Mouse (Mus musculus): ENCODE results near the gene Gatm.

The Gatm gene

DNA sequence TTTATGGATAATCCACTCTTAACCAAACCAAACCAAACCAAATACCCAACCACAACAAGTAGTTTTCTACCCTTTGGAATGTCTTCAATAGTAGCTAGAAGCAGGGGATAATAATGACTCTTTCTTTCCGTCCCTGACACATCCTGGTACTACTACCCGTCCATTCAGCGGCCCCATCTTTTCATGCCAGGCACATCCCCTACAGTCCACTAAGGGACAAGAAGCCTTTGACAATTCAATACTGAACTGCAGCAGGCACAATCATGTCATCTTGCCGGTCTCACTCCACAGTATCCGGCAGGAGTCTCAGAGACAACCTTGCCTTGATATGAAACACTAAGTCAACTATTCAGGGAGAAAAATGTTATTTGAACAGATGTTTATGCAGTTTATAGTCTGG lies 5.3 kb downstream of the Gatm start:
- DNase-seq, result no peak

DNA sequence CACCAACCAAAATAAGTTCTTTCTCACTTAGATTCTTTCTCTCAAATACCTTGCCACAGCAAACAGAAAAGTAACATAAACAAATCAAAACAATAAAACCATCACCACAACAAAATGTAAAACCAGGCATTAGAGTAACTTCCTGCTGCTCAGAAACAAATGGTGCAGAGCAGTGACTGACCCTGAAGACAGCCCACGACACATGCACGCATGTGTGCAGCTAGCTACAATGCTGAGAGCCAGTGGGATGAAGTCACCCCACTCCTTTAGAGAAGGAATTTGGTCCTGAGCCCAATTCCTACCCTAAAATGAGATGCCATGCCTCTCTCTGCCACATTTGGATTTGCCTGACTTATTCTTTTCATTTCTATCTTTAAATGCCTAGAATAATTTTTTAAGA lies 9.7 kb downstream of the Gatm start:
- DNase-seq, result no peak

DNA sequence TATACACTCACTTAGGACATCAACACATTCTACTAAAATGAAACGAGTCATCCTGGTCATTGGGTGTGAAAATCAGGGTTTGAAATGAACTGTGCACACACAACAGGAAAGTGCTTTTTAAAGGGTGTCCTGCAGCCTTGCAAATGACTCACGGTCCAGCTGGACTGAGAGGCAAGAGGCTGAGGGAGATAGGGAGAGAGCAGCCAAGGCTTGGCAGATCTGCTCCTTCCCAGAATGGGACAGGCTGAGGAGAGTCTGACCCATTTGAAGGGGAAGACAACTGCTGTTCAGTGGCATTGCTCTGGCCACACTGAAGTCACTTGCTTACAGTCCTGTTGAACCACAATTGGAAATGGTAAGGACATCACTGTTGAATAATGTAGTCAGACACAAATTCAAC lies 11.4 kb downstream of the Gatm start:
- no peak for DNase-seq

DNA sequence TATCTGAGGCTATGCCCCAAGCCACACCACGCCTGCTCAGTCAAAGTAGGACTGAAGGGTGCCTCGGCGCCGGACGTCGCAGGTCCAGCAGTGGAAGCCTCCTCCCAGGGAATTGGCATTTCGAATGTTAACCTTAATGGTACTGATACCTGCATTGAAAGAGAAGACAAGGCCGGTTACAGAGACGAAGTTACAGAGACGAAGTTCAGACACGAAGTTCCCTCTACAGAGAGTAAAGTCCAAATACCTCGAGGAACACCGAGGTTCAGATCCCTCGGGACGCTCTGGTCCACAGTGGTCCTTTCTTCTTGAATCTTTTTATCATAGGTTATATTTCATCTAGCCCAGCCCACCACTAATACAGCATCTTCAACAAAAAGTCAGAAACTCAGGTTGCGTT lies 15.6 kb downstream of the Gatm start:
- no peak for DNase-seq

DNA sequence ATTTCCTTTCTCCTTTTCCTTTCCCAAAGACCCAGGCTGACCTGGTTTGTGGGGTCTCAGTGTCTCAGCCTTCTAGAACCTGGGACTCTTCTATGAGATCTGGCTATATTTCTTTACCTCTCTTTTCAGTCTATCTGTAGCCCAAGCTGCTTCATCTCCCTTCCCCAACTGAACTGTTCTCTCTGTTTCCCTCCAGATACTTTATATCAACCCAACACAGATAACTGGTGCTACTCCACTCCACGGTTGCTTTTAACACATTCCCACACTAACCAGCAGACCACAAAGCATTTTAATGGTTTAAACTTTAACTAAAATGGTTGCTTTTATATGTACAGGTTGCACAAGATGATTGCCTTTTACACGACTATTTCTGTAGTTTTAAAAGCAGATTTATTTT lies 19.9 kb downstream of the Gatm start:
- DNase-seq, result no peak

DNA sequence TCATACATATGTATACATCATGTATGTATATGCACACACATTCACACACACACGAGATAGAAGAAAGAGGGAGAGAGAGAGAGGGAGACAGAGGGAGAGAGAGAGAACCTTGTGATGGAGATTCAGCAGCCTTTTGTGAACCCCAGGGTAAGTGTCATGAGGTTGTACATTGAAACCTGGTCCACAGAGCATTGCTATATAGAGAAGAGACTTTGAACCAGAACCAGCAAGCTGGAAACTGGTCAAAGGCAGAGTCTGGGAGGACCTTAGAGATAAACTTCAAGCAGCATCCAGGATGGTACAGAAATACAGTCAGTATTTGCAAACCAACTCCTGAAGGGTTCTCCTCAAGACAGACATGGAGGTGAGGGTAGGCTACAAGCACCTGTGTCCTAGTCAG lies 20.8 kb downstream of the Gatm start:
- DNase-seq, result no peak

DNA sequence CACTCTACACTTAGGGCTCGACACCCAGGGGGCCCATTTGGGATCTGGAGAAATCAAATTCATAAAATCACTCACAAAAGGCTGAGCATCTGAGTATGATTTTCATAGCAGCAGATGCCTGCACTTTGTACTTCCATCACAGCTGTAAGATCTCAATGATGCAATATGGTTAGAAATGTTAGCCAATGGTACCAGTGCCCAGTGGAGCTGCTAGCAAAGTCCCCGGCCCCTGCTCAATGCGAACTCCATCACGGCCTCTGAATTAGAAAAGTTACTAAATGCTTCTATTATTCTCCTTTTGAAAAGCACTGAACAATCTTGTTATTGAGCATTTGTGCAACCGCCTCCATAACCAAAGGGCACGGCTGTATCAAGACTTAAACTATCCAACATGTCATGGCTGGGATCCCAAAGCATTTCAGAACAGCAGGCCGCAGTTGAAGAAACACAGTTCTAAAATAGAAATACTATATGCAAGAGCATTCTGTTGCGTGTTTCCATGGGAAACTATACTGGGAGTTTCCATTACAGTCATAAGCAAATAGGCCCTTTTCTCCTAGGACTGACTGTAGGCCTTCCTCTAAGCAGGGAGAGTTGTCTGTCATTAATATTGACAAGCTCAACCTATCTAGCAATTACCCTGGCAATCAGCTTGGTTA lies 23.1 kb downstream of the Gatm start:
- DNase-seq, result no peak

DNA sequence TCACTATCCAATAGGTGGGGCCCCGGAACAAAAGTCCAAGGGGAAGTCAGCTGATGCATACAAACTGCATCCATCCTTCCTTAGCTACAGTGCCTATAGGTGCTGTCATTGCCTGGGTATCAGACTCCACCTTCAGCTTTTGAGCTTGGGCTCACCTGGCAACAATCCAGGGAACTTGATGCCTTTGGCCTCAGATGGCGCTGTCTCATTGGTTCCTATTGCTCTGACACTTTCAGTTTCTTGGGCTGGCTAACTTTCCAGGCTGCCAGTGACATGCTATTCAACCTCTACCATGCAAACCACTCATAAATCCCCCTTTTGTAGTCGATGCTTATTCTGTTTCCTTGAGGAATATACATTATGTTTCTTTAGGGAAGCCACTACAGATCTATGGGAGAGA lies 24.8 kb downstream of the Gatm start:
- DNase-seq, result no peak

DNA sequence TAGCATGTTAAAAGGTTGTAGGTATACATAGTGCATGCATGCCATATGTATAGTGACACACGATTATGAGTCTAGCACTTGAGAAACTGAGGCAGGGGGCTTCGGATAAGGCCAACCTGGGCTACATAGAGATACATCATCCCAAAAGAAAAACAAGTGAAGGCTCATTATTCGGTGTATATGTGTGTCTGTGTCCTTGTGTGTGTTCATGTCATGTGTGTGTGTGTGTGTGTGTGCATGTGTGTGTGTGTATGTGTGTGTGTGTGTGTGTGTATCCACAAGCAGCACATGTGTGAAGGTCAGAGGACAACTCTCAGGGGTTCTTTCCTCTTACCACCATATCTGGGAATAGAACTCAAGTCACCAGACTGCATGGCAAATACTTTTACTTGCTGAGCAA lies 28.8 kb downstream of the Gatm start:
- DNase-seq, result no peak

DNA sequence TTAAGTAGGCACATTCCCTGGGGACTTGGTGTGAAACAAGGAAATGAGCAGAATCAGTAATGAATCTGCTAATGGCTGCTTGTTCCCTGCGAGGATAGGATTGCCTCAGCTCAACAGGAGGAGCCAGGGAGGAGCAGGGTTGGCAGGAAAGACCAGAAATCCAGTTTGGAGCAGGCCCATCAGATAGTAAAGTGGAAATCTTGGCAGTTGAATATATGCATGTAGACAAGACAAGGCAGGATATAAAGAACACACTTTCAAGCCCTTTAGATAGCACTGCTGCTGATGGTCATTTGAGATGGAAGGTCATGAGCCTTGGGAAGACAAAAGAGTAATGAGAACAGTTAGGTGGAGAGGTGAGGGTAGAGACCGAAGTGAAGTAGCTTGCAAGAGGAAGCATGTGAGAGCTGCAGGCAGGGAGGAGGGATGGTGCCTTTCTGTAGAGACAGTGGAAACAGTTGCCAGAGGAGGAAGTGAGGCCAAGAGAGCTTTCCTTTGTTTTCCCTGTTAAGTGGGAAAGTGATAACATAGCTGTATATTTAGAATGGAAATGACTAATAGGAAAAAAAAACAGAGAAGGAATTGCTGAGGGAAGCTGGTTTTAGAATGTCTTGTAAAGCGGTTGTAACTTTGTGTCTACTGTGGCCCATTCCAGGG lies 29.6 kb downstream of the Gatm start:
- no peak for DNase-seq

DNA sequence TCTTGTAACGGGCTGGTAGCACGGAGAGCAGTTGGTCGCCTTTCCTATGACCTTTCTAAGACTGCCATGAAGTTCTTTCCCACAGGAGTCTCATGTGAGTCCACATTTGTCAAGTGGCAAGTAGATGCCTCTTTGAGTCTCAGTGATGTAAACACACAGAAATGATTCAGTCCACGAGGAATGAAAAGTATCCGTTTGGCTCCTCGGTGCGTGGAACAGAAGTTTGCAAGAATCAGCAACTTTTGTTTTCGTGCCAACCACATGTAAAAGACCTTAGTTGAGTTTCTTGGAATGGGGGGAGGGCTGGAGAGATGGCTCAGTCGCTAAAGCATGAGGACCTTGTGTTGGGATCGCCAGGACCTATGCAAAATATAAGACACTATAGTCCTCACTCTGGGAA lies 30.7 kb downstream of the Gatm start:
- DNase-seq, result no peak

DNA sequence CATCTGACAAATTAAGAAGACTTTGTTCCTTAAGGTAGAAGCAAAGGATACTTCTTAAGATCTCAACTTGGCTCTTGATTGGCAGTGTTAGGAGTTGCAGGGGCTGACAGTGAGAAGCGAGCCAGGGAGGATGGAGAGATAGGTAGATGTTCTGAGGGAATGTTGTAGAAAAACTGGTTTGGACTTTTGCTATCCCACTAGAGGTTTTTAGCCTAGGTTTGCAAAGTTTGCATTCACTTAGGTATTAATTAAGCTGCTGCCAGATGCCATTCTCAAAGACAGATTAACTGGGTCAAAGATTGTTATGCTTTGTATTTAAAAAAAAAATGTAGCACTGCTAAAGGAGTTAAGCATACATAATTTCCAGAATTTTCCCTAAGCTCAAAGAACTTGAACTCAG lies 33.8 kb downstream of the Gatm start:
- DNase-seq, result no peak

DNA sequence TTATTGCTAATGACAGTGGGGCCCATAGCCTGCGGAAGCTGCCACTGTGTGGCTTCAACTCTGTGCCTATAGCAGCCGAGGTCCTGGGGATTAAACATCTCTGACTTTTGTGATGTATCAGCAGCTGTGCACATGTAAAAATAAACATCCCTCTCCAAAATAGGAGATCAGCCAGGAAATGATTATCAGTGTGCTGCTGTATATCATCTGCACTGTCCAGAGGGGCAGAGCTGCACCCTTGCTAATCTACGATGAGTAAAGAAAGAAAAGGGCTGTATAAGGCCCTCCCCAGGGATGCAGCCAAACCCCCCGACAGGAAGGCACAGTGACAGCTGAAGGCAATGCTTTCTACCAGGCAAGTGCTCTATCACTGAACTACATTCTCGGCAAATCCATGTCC lies 34.8 kb downstream of the Gatm start:
- DNase-seq, result peak; percentile 17

DNA sequence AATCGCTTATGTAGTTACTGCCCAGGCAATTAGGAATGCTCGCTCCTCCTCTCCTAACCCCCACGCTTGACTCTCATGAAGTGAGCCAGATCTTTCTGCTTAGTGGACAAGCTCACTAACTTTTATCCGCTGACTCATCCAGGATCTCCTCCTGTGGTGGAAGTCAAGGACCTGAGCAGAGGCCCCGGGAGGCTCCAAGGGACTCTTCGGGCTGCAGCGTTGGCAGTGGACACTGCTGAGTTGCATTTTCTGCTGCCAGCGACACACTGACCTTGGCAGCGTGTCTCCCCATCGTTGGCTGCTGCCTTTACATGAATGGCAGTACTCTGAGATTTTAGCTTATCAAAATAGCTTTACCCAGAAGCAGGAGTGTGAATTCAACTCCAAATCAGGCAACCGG lies 35.6 kb downstream of the Gatm start:
- peak; percentile 12 for DNase-seq

DNA sequence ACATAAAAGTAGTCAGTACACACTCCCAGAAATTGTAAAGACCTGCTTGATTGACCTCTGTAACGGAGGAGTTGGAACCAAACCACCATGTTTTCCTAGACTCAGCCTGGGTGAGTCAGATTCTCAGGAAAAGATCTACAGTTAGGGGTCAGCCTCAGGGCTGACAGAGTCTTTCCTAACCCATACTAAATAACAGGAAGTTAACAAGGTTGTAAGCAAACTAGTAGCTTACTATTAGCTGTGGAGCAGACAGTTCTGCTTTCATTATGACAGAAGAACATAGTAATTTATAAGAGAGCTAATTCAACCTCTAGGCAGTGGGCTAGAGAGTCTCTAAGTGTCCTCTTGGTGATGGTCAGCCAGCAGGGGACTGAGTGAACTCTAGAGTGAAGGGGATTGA lies 38.7 kb downstream of the Gatm start:
- no peak for DNase-seq

DNA sequence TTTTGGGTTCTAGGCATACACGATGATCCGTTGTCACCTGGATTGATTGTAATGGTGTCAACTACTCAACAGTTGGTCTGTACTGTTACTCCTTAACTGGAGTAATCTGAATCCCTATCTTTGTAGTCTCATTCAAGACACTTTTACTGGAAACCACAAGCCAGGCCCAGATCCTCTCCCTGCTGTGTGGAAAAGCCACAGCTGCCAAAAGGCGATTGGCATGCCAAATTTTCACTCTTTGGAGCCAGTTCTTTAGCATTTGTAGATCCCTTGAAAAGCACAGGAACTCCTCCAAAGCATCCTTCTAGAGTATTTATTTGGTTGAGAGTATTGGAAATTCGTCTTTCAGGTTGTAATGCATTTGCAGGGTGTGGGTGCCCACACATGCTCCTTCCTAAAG lies 39.8 kb downstream of the Gatm start:
- no peak for DNase-seq

DNA sequence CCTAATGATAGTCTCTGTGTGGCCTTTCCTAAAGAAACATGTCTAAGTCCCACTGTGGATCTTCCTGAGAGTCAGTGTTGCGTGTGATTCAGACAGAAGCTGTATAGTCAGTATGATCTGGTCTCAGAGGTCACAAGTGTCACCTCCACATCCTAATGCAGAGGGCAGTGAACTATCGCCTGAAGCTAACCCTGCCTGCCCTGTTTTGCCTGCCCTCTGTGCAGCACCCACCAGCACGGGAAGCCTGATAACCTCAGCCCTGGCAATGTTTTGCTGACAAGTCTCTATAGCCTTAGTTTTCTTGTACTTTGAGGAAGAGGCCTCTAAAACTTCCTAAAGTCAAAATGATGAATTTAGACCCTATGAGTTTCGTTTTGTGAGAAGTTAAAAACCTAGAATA lies 40.7 kb downstream of the Gatm start:
- no peak for DNase-seq

DNA sequence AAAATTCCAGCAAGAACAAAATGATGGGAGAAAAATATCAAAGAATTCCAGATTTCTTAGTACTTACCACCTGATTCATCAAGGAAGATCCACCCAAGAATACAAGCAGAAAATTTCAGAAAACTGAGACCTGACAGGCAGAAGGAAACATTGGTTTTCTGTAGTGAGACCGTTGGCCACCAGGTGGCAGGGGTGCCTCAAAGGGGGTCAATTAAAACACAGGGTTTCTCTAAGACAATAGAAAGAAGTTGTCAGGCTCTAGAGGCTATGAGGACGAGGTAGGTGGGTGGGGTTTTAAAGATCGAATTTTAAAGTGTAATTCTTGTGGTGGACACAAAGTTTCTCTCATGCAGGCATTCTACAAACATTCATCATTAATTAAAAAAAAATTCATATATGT lies 41.7 kb downstream of the Gatm start:
- DNase-seq, result peak; percentile 60

DNA sequence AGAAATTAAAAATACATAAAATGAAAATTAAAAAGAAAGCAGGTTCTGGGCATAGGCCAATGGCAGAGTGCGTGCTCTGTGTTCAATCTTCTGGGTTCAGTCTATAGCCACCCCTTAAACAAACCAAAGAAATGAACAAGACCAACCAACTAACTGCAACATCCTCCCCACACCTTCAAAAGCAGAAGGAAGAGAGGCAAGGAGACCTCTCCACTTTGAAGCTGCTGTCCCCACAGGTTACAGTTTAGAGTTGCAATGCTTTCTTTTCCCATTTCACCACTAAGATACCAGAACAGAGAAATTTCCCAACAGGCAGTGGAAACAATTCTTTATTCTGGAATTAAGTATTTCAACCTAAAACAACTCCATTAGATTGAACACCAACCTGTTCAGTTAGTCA lies 48.9 kb downstream of the Gatm start:
- DNase-seq, result no peak

DNA sequence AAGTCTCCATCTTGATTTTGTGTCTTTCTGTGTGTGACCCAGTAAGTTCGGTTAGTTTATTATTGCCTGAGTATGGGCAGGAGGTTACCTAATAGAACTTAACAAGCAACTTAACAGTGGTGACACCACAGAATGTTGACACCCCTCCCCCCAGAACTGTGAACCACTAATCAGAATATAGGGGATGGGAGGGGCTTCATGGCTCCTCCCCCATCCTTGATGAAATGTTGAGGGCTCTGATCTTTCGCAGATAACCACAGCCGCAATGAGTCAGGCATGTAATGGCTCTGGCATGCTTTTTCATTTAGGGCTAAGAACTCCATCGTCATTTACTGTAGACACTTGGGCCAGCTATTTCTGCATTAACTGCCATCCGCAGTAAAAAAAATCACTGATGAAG lies 49.9 kb downstream of the Gatm start:
- no peak for DNase-seq

DNA sequence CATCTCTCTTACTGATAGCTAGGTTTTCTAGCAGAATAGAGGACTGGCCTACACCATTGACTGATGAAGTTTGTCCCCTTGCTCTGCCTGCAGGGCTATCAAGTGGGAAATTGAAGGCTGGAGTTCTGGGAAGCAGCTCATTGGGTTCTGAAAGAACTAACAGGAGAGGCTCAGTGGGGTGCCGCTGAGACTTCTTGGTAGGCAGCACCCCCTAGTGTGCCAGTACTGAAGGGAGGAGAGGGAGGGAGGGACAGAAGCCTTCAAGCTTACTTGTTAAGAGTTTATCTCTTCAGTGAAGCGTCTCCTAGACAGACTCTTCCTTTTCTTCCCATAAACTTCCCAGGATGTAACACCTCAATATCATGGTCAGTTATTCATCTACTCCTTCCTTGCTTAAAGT lies 52.8 kb downstream of the Gatm start:
- DNase-seq, result peak; percentile 18

Measured in liver (tissue).